Mouse (Mus musculus) adrenal gland, adult 18-20 months (tissue): ENCODE measurements around the gene Hvcn1. TPM values are rescaled to one million over a fixed set of nuclear protein-coding genes. Genes with fewer than 3 reads are reported as not detected.

Experiments used
- total RNA-seq, 2 experiments: library from RNA; stranded (reverse); gene quantifications; 1 replicate in 1 of 2; 2 replicates in 1 of 2; pipeline ENCODE4 v1.2.3; 2021

Hvcn1 gene
- total RNA-seq, 2 experiments from 2014 or later: 1.8 to 8.5 TPM

Other genes starting within 250 kb of the Hvcn1 start
- gene Cux2, start 156.7 kb upstream of the Hvcn1 start, total RNA-seq: 10 to 100 TPM; 11.4 to 15.0 TPM
- gene Myl2, start 105.9 kb upstream of the Hvcn1 start, total RNA-seq: not detected
- under 1 TPM in 1 of 2 experiments, not detected in 1; 0.13 TPM for gene Ccdc63, start 66.0 kb upstream of the Hvcn1 start, total RNA-seq
- gene Ppp1cc, start 48.5 kb upstream of the Hvcn1 start, total RNA-seq: 100 to 1,000 TPM; 142 to 147 TPM
- gene Tctn1, start 57.7 kb downstream of the Hvcn1 start, total RNA-seq: 10 to 100 TPM; 10.6 to 11.8 TPM
- 10 to 100 TPM; 56.1 to 70.7 TPM for gene Pptc7, start 77.6 kb downstream of the Hvcn1 start, total RNA-seq
- 1 to 10 TPM; 2.4 TPM for gene Rad9b, start 147.4 kb downstream of the Hvcn1 start, total RNA-seq
- 100 to 1,000 TPM; 150 to 156 TPM for gene Vps29, start 147.6 kb downstream of the Hvcn1 start, total RNA-seq
- gene Gpn3, start 165.1 kb downstream of the Hvcn1 start, total RNA-seq: 10 to 100 TPM; 29.7 to 34.9 TPM
- gene Fam216a, start 165.6 kb downstream of the Hvcn1 start, total RNA-seq: 10 to 100 TPM; 22.5 to 31.1 TPM
- gene Arpc3, start 185.1 kb downstream of the Hvcn1 start, total RNA-seq: 100 to 1,000 TPM; 238 to 281 TPM
- gene Anapc7, start 214.9 kb downstream of the Hvcn1 start, total RNA-seq: 10 to 100 TPM; 42.2 to 51.8 TPM